Mouse (Mus musculus): ENCODE measurements around the gene Dhx58.

Gene Dhx58

DNA sequence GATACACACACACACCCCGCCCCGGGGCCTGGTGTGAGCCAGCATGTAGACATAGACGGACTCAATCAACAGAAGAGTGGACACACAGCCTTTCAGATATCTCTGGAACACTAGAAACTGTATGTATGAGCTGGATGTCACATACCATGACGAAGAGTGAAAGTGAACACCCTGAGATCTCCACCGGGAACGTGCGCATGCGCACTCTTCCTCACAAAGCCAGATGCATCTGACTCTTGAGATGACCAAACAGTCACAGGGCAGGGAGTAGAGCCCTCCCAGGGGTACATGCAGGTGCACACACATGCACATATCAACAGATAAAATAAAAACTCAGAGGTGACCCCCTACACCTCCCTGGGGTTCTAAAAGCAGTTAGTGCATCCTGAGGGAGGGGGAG is 55.7 kb downstream of the Dhx58 start:
- no peak for DNase-seq (ENCODE audit: low spot score in 2 of 2)

DNA sequence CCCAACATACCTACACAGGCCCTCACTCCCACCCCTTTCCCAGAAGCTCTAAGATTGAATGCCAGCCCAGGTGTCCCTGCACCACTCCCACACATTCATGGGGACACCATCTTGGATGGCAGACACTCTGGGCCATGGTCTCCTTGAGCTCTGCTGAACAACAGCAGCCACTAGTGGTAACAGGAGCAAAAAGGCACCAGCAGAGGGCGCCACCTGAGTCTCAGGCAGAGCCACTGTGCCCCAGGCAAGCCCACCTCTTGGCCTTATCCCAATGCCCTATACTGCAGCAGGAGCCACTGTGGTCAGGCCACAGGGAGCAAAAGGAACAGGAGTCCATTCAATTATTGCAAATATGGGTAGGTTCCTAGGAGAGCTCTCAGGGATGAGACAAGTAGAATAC is 57.8 kb downstream of the Dhx58 start:
- peak in 1 of 2 experiments; percentile 78 for DNase-seq (ENCODE audit: low spot score in 2 of 2)

All from spleen, postnatal 10 days (tissue).